Mouse (Mus musculus) liver, postnatal 0 days (tissue): ENCODE data around the gene Kctd21. TPM values are rescaled to one million over a fixed set of nuclear protein-coding genes. Genes with fewer than 3 reads are reported as not detected.

Experiments
- ATAC-seq: fragments of 200-750 bp; cut with Nextera tagmentation; 2 replicates; pipeline ENCODE4 v1.8.0; 2017; ENCODE audit warnings: mild to moderate bottlenecking, moderate library complexity
- DNase-seq: peaks from one replicate; pipeline ENCODE4 v3.0.0-alpha.2; 2016
- H3K27ac ChIP-seq: fragments of 300-500 bp; sonication (generic); 2 replicates; pipeline ENCODE4 v1.5.1; 2014; ENCODE audit warnings: antibody characterized with exemption, moderate library complexity, mild to moderate bottlenecking, low read depth
- H3K27me3 ChIP-seq: fragments of 300-500 bp; sonication (generic); 2 replicates; pipeline ENCODE4 v1.6.1; 2014; ENCODE audit warnings: low read length, control low read depth, mixed read lengths; ENCODE audit not compliant: insufficient read depth
- H3K36me3 ChIP-seq: fragments of 300-500 bp; sonication (generic); replicated peaks from 2 replicates; pipeline ENCODE4 v1.6.1; 2014; ENCODE audit warnings: mild to moderate bottlenecking, control low read depth, low read length, moderate library complexity, mixed read lengths; ENCODE audit not compliant: insufficient read depth
- H3K4me1 ChIP-seq: fragments of 300-500 bp; sonication (generic); 2 replicates; pipeline ENCODE4 v1.6.1; 2014; ENCODE audit warnings: antibody characterized with exemption, mild to moderate bottlenecking, control low read depth; ENCODE audit not compliant: insufficient read depth
- H3K4me2 ChIP-seq: fragments of 300-500 bp; sonication (generic); 2 replicates; pipeline ENCODE4 v1.6.1; 2014; ENCODE audit warnings: low read depth, mild to moderate bottlenecking, low read length, moderate library complexity, mixed read lengths
- H3K4me3 ChIP-seq: fragments of 300-500 bp; sonication (generic); 2 replicates; pipeline ENCODE4 v1.5.1; 2014; ENCODE audit warnings: low read depth, low read length
- H3K9ac ChIP-seq: fragments of 300-500 bp; sonication (generic); replicated peaks from 2 replicates; pipeline ENCODE4 v1.6.1; 2014; ENCODE audit warnings: mild to moderate bottlenecking, moderate library complexity
- H3K9me3 ChIP-seq: fragments of 300-500 bp; sonication (generic); 2 replicates; pipeline ENCODE4 v1.6.1; 2016; ENCODE audit warnings: mild to moderate bottlenecking, control low read depth, low read length, mixed read lengths
- CTCF ChIP-seq: sonication (generic); IDR thresholded peaks from 2 replicates; pipeline ENCODE4 v1.5.1; 2016; ENCODE audit warnings: antibody characterized with exemption, low read depth
- EP300 ChIP-seq: IDR thresholded peaks from 2 replicates; pipeline ENCODE4 v1.6.1; 2016; ENCODE audit warnings: antibody characterized with exemption, low read depth, mild to moderate bottlenecking
- WGBS: fragments of 180-500 bp; shearing (Covaris S2); extraction: QIAGEN DNeasy Blood & Tissue Kit; methylation state at CpG from one replicate; pipeline ENCODE4 v1.1.7; 2014; ENCODE audit not compliant: insufficient replicate concordance; 5-methylcytosine and 5-hydroxymethylcytosine counted together
- polyA plus RNA-seq: library from polyadenylated mRNA; unstranded; fragments of >200 nt; fragmentation: Nextera tagmentation; extraction: Ambion mirVana; gene quantifications from 2 replicates; pipeline ENCODE4 v1.2.1, GENCODE M21; 2015

The Kctd21 gene
- polyA plus RNA-seq, 1 experiment from 2014 or later, result 1.1 TPM

- DNase-seq, result no peak
- no peaks in the 10 kb centered on the region for H3K9me3 ChIP-seq
- no peaks in the 10 kb centered on the region for H3K36me3 ChIP-seq
- TF ChIP-seq CTCF (no peak), EP300 (no peak)
- H3K27me3 ChIP-seq, result peaks cover 36% of the 10 kb centered on the region
- no peak overlapping the region for H3K4me3 ChIP-seq
- no peak for ATAC-seq
- no peak overlapping the region for H3K4me2 ChIP-seq
- peaks cover 5% of the 10 kb centered on the region for H3K4me1 ChIP-seq
- no peak overlapping the region for H3K27ac ChIP-seq
- WGBS, result 87% methylated on average over 4 of the region's 4 CpGs
- H3K9ac ChIP-seq, result no peak overlapping the region
Observed at GRCm38 (mm10) chr7:97327376-97327775, 4.8 kb upstream of the Kctd21 start.

GRCm38 (mm10) chr7:97328891-97329588 lies 3.1 kb upstream of the Kctd21 start:
- no peaks in the 10 kb centered on the region for H3K9me3 ChIP-seq
- peaks cover 33% of the 10 kb centered on the region for H3K27me3 ChIP-seq
- H3K27ac ChIP-seq, result no peak overlapping the region
- 80% methylated on average over 13 of the region's 13 CpGs for WGBS
- no peak overlapping the region for H3K4me2 ChIP-seq
- DNase-seq, result no peak
- TF ChIP-seq EP300 (no peak), CTCF (no peak)
- no peaks in the 10 kb centered on the region for H3K36me3 ChIP-seq
- no peak for ATAC-seq
- peaks cover 15% of the 10 kb centered on the region for H3K4me1 ChIP-seq
- H3K9ac ChIP-seq, result no peak overlapping the region; the same call in 1 of the 2 replicates
- no peak overlapping the region for H3K4me3 ChIP-seq

GRCm38 (mm10) chr7:97329676-97330075 lies 2.5 kb upstream of the Kctd21 start:
- Histone ChIP-seq H3K4me2 (no peak overlapping the region), H3K27me3 (peaks cover 27% of the 10 kb centered on the region), H3K9ac (no peak overlapping the region), H3K27ac (no peak overlapping the region), H3K4me1 (peaks cover 15% of the 10 kb centered on the region), H3K36me3 (no peaks in the 10 kb centered on the region), H3K9me3 (no peaks in the 10 kb centered on the region), H3K4me3 (no peak overlapping the region)
- no peak for TF ChIP-seq EP300
- no peak for TF ChIP-seq CTCF
- ATAC-seq (no peak), DNase-seq (no peak)
- 67% methylated on average over 3 of the region's 3 CpGs for WGBS

GRCm38 (mm10) chr7:97330931-97331645 lies 1.0 kb upstream of the Kctd21 start:
- peaks cover 14% of the 10 kb centered on the region for H3K27me3 ChIP-seq
- ATAC-seq (no peak), DNase-seq (no peak)
- peak overlapping the region; percentile 80 for H3K4me3 ChIP-seq
- no peak overlapping the region for H3K9ac ChIP-seq
- no peaks in the 10 kb centered on the region for H3K36me3 ChIP-seq
- H3K4me1 ChIP-seq, result peaks cover 15% of the 10 kb centered on the region
- H3K4me2 ChIP-seq, result peak overlapping the region; percentile 82
- WGBS, result 69% methylated on average over 11 of the region's 11 CpGs
- H3K9me3 ChIP-seq, result no peaks in the 10 kb centered on the region
- TF ChIP-seq CTCF (no peak), EP300 (no peak)
- H3K27ac ChIP-seq, result no peak overlapping the region

- Histone ChIP-seq H3K36me3 (no peaks in the 10 kb centered on the region), H3K27me3 (no peaks in the 10 kb centered on the region), H3K4me3 (peak overlapping the region; percentile 80), H3K4me2 (peak overlapping the region; percentile 82), H3K4me1 (peaks cover 15% of the 10 kb centered on the region), H3K27ac (no peak overlapping the region), H3K9ac (peak overlapping the region; percentile 70), H3K9me3 (no peaks in the 10 kb centered on the region)
- TF ChIP-seq EP300 (no peak), CTCF (no peak)
- DNase-seq (no peak), ATAC-seq (peak; percentile 12)
- WGBS, result 10% methylated on average over 9 of the region's 9 CpGs
Observed at GRCm38 (mm10) chr7:97332667-97333041, 527 bp downstream of the Kctd21 start.

GRCm38 (mm10) chr7:97333113-97333898 lies 1.2 kb downstream of the Kctd21 start:
- Histone ChIP-seq H3K4me2 (no peak overlapping the region; the same call in 1 of the 2 replicates), H3K9me3 (no peaks in the 10 kb centered on the region), H3K27ac (no peak overlapping the region), H3K4me3 (no peak overlapping the region; the same call in 1 of the 2 replicates), H3K9ac (no peak overlapping the region), H3K4me1 (peaks cover 15% of the 10 kb centered on the region), H3K27me3 (no peaks in the 10 kb centered on the region), H3K36me3 (no peaks in the 10 kb centered on the region)
- no peak for ATAC-seq
- 74% methylated on average over 6 of the region's 6 CpGs for WGBS
- no peak for DNase-seq
- TF ChIP-seq CTCF (no peak), EP300 (no peak)
